ENCODE assay signal across 22 mouse cellular contexts in the genomic region with DNA sequence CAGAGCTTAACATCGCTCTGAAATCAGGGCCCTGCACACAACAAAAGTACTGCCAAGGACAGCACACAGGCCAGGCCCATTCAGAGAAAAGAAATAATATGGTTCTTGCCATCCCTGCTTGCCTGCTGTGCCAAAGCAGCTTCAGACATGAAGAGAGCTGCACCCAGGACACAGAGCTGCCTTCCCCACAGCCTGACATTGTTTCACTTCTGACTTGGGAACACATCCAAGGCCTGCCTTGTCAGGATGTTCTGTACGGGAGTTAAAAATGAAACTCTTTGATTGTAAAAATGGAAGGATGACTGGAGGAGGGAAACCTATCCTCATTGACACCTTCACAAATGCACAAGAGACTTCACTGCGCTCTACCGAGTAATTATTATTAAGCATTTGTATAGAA.
DNase-seq lines count a peak whose midpoint lies in the region; ATAC-seq lines count a peak whose summit lies in the region.
"Had no signal": no experiment of that assay in that cellular context is flagged by ENCODE, and none has a peak within 500 bp of the region (broad histone marks: within the 10 kb centered on the region; RNA-seq: fewer than 3 reads in every experiment).

No protein-coding gene starts in this region.

- H3K36me3 ChIP-seq in forebrain, embryonic 14.5 days (ENCODE audit: control insufficient read depth, insufficient read depth, low read length): no peaks in the 10 kb centered on the region
- no peaks in the 10 kb centered on the region for H3K36me3 ChIP-seq in forebrain, embryonic 10.5 days (replicated peaks)
- H3K36me3 ChIP-seq: embryonic facial prominence, embryonic 12.5 days; hindbrain, embryonic 13.5 days; limb, embryonic 15.5 days had no signal

- peak; percentile 29 for DNase-seq in forebrain, embryonic 14.5 days (ENCODE audit: low spot score)
- DNase-seq in forebrain, embryonic 10.5 days (ENCODE audit: extremely low spot score, low spot score): no peak
- peak; percentile 5 for DNase-seq in layer of hippocampus, adult 9-11 months
- DNase-seq in layer of hippocampus, adult 9-10 months (ENCODE audit: low spot score): no peak
- DNase-seq in right cerebral cortex, adult 18-20 months: peak; percentile 9
- DNase-seq in right cerebral cortex, postnatal 4 days: no peak
- DNase-seq in urinary bladder, postnatal 4 days (ENCODE audit: low spot score in 2 of 2): no peak
- DNase-seq: adrenal gland, postnatal 36 days; B cell, adult 2 months; cerebellum, adult 8-10 months; kidney, adult 9 months; kidney, postnatal 25 days; liver, postnatal 0 days; lung, postnatal 14 days; retina, postnatal 1 day; thymus, postnatal 25 days had no signal

- peak; percentile 54; the same call in 1 of the 2 replicates for ATAC-seq in forebrain, embryonic 14.5 days
- ATAC-seq: liver, postnatal 0 days had no signal

- H3K27ac ChIP-seq in forebrain, embryonic 14.5 days (ENCODE audit: low read depth, low read length): no peak overlapping the region
- H3K27ac ChIP-seq in forebrain, embryonic 10.5 days: no peak overlapping the region
- H3K27ac ChIP-seq: embryonic facial prominence, embryonic 12.5 days; heart, adult 2 months; hindbrain, embryonic 13.5 days; limb, embryonic 15.5 days; stomach, postnatal 0 days had no signal

- H3K9ac ChIP-seq in forebrain, embryonic 14.5 days (ENCODE audit: low read length): no peak overlapping the region
- H3K9ac ChIP-seq: embryonic facial prominence, embryonic 12.5 days; hindbrain, embryonic 13.5 days; limb, embryonic 15.5 days; liver, postnatal 0 days had no signal

- no peak overlapping the region for H3K4me2 ChIP-seq in forebrain, embryonic 14.5 days (ENCODE audit: low read length)
- H3K4me2 ChIP-seq: embryonic facial prominence, embryonic 12.5 days; hindbrain, embryonic 13.5 days; limb, embryonic 15.5 days had no signal

- no peaks in the 10 kb centered on the region for H3K9me3 ChIP-seq in forebrain, embryonic 14.5 days (replicated peaks; ENCODE audit: control insufficient read depth, low read length)
- H3K9me3 ChIP-seq in forebrain, embryonic 10.5 days: no peaks in the 10 kb centered on the region
- H3K9me3 ChIP-seq: embryonic facial prominence, embryonic 12.5 days; hindbrain, embryonic 13.5 days; limb, embryonic 15.5 days had no signal

- H3K4me1 ChIP-seq in forebrain, embryonic 14.5 days (ENCODE audit: control insufficient read depth, insufficient read depth, low read length): no peaks in the 10 kb centered on the region
- peaks cover 10% of the 10 kb centered on the region for H3K4me1 ChIP-seq in forebrain, embryonic 10.5 days
- H3K4me1 ChIP-seq: embryonic facial prominence, embryonic 12.5 days; hindbrain, embryonic 13.5 days; limb, embryonic 15.5 days had no signal

- no peaks in the 10 kb centered on the region for H3K27me3 ChIP-seq in forebrain, embryonic 14.5 days (replicated peaks; ENCODE audit: control insufficient read depth, insufficient read depth, low read length)
- no peaks in the 10 kb centered on the region for H3K27me3 ChIP-seq in forebrain, embryonic 10.5 days (ENCODE audit: poor library complexity, severe bottlenecking)
- H3K27me3 ChIP-seq: embryonic facial prominence, embryonic 12.5 days; hindbrain, embryonic 13.5 days; limb, embryonic 15.5 days had no signal

- no peak overlapping the region for H3K4me3 ChIP-seq in forebrain, embryonic 14.5 days (ENCODE audit: low read depth, low read length)
- no peak overlapping the region for H3K4me3 ChIP-seq in forebrain, embryonic 10.5 days
- H3K4me3 ChIP-seq: embryonic facial prominence, embryonic 12.5 days; erythroblast, embryonic 14.5 days; heart, adult 2 months; hindbrain, embryonic 13.5 days; limb, embryonic 15.5 days had no signal

- 27% methylated on average over 4 of the region's 4 CpGs for WGBS in forebrain, embryonic 14.5 days
- 60% methylated on average over 4 of the region's 4 CpGs for WGBS in forebrain, embryonic 10.5 days

Comparison
In these comparisons a context has a peak if more than half of its experiments do, and no peak if none do; other contexts are left out.
1. DNase-seq: peak in forebrain, embryonic 14.5 days (single experiment), layer of hippocampus, adult 9-11 months (single experiment) and right cerebral cortex, adult 18-20 months (single experiment); none in forebrain, embryonic 10.5 days (single experiment), layer of hippocampus, adult 9-10 months (single experiment), right cerebral cortex, postnatal 4 days (single experiment) and urinary bladder, postnatal 4 days (0 of 2).